Mouse (Mus musculus) retina, adult 2 months (tissue): ENCODE measurements around the gene Srp54a.
"Not testable (repeated sequence)": the region's sequence is repeated elsewhere in the genome, so short reads cannot be mapped to it uniquely, and the experiment has no call there.

Experiments used
- DNase-seq: peaks from one replicate; pipeline ENCODE4 v3.0.0-alpha.2; 2012; ENCODE audit warnings: low read depth, low spot score

Gene Srp54a

DNA sequence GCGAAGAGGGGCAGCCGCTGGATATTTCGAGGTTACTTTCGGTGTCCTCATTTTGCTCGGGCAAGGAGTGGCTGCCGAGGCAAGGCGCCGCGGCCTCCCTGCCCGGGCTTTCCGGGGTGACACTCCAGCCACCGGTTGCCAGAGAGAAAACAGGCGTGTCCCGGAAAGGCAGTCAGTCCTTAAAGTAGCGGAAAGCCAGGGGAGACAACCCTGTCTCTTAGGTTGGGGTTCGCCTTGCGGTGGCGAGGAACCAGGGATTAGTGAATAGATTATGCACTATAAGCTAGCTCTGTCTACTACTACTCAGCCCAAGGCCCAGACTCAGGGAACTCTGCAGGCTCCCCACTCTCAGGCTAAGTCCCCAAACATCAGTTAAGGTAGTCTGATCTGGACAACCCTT lies 44.7 kb downstream of the Srp54a start:
- not testable (repeated sequence) for DNase-seq

DNA sequence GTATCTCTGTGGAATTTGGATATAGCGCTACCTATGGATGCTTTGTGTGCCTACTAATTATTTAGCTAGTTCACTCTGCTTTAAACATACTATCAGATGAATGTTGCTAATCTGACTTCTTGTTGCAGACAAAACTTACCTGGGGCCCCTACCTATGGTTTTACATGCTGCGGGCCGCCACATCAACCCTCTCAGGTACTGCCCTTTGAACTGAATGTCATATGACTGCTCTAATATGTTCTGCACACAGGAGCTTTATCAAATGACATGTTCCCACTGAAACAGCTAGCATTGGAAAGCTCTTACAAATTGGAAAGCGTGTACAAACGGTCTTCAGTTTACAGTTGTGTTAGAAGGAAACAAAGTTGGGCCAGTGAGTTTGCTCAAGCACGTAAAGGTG lies 55.5 kb downstream of the Srp54a start:
- DNase-seq = not testable (repeated sequence)

DNA sequence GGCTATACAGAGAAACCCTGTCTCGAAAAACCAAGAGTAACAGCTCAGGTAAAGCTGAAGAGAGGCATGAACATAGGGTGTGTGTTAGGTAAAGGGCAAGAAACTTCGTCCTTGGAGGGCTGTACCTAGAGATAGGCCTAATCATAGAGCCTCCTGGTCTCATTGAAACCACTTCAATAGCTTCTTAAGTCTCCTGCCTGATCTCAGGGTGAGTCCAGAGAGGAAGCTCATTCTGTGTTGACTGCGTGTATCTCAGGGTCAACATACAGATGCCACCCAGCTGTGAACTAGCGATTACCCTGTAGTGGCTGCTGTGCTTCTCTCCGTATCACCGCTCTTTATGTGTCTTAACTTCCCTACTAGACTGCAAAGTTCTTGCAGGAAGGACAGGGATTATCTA lies 57.8 kb downstream of the Srp54a start:
- not testable (repeated sequence) for DNase-seq

DNA sequence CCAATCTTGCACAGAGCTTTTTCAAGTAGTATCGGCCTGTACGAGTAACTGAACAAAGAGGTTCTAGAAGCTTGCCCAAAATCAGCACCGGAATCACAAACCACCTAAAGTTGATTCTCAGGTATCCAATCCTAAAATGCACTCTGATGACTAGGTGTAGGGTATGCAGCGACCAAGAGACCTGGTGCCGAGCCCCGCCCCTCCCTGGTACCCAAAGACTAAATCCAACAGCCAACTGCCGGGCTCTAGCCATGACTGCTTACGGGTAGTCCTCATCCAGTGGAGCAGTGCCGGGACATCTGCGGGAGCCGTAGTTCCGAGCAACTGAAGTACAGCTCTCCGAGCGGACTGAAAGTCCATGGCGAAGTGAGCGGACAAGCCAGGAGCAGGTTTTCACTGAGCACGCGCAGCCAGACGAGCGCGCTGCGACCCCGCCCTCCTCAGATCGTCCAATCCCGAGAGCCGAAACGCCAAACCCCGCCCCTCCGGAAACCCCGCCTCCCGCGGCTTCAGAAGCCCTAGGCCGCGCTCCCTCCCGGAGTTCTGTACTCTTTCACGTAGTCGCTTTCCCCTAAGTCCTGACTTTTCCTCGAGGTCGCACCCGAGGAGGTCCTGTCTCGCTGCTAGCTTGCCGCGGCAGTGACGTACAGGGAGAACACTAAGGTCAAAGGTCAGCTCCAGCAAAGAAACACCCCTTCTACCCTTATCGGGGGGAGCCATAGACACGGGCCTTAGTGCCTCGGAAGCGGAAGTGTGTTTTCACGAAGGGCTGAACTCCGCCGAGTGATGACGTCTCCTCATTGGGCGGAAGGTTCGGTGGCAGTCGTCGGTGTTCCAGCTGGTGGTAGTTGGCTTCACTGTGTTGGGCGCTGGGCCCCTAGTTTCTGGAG lies 74.7 kb downstream of the Srp54a start, which contains the start of gene Srp54b:
Gene Srp54b (plus strand): TSS at position 546 of the 890 bp plus-strand sequence.
- not testable (repeated sequence) for DNase-seq

DNA sequence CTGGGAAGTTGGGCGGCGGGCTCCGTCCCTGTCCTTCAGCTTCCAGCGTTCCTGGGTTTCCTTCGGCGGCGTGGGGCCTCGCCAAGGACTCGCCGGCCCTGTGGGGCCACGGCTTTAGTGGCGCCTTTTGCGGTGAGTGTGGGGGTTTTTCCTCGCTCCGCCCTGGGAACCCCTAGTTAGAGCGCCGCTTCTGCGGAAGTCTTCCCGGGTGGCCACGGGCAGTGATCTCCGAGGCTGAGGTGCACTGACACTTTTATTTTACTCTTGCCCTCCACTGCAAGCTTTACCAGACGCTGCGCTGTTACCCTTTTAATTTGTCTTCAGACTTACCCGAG lies 75.4 kb downstream of the Srp54a start:
- not testable (repeated sequence) for DNase-seq
